Mouse (Mus musculus): Measurements from ENCODE around the gene Gp1bb.

The Gp1bb gene

GRCm38 (mm10) chr16:18630291-18630690 lies 8.1 kb upstream of the Gp1bb start:
- in situ Hi-C loops (cut with MboI; ENCODE audit: low pct_unique_long_range_greater_than_20kb in 1 of 2, low sequenced_read_pairs in 2 of 2, unreplicated experiment in 1 of 2) = no loop called here

GRCm38 (mm10) chr16:18629390-18630231 lies 7.4 kb upstream of the Gp1bb start, which contains the start of gene Sept5:
Gene Sept5, minus strand, starts transcription at chr16:18629954.
- in situ Hi-C loops (cut with MboI; ENCODE audit: low pct_unique_long_range_greater_than_20kb in 1 of 2, low sequenced_read_pairs in 2 of 2, unreplicated experiment in 1 of 2) = no loop called here

- in situ Hi-C loops (cut with MboI; ENCODE audit: low pct_unique_long_range_greater_than_20kb in 1 of 2, low sequenced_read_pairs in 2 of 2, unreplicated experiment in 1 of 2) = no loop called here
These were observed 6.7 kb upstream of the Gp1bb start for GRCm38 (mm10) chr16:18628948-18629340.

DNA sequence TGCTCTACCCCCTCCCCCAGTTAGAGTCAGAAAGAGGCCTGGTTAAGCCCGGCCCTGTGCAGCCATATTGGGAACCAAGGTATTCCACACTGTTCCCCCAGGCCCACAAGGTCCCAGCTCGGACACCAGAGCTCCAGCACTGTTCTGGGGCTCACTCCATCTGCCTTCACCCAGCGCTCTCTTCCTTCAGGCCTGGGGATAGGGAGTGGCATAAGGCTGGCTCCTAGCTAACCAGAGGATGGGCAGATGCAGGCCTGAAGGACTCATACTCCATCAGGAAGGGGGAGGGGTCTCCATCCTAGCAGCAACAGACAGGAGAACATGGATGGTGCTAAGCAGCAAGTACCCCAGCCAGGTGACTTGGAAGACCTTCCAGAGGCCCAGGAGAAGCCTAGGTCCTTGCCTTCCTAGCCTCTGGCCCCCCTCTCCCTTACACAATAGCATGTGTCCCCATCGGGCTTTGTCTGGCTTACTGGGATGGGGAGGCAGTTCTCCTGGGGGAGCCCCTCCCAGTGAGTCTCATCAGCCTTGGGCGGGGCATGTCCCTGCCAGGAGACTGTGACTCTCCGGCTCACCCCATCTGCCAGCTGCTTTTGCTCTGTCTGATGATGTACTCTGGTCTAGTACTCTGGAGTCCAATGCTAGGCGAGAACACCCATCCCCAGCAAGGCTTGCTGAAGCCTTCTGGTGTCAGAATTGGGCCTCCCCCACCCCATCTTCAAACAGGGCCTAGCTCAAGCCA lies 6.2 kb upstream of the Gp1bb start:
- in situ Hi-C loops (cut with MboI; ENCODE audit: low pct_unique_long_range_greater_than_20kb in 1 of 2, low sequenced_read_pairs in 2 of 2, unreplicated experiment in 1 of 2) = no loop called here

GRCm38 (mm10) chr16:18627163-18627562 lies 5.0 kb upstream of the Gp1bb start:
- in situ Hi-C loops (cut with MboI; ENCODE audit: low pct_unique_long_range_greater_than_20kb in 1 of 2, low sequenced_read_pairs in 2 of 2, unreplicated experiment in 1 of 2) = no loop called here

DNA sequence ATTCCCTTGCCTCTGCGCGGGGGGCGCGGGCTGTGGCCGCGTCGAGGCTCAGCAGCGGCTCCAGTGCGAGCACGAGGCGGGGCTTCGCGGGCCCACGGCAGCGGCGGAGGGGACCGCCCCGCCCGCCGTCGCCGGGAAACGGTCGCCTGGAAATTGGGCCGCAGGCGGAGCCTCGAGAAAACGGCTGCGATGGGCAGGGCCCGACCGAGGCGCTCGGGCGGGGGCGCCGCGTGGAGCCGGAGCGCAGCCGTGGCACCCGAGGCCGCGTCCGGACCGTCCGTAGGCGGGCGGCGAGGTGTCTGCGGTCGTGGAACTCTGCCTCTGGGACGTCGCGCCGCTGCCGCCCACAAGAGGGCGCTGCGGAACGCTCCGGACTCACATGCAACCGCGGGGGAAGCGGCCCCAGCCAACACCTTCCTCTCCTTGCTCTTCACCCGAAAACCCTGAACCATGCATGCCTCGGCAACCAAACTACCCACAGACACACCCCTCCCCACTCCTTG lies 4.2 kb upstream of the Gp1bb start, which contains the start of gene Gm49601:
TSS of gene Gm49601 (minus strand) at position 52 of the 503 bp plus-strand sequence.
- in situ Hi-C loops (cut with MboI; ENCODE audit: low pct_unique_long_range_greater_than_20kb in 1 of 2, low sequenced_read_pairs in 2 of 2, unreplicated experiment in 1 of 2) = no loop called here

DNA sequence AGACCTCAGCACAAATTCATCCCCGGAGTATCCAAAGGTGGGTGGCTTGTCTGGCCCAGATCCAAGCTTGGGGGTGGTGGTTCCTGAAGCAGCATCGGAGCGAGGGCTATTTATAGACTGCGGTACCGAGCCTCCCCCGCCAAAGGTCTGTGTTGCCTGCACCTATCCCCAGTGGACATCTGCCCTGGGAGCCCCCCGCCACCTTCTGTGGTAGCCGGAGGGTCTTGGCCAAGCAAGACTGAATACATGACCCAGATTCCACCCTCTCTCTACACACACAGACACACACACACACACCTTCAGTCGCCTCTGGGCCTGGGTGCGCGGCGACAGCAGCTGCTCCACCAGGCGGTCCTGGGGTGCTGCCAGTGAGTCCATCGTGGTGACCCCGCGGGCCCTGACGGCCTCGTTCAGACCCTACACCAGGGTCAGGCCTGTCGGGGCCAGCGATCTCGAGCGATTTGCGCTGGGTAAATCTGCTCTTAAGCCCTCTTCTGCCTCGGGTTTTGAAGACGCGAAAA lies 3.6 kb upstream of the Gp1bb start:
- in situ Hi-C loops (cut with MboI; ENCODE audit: low pct_unique_long_range_greater_than_20kb in 1 of 2, low sequenced_read_pairs in 2 of 2, unreplicated experiment in 1 of 2) = no loop called here

DNA sequence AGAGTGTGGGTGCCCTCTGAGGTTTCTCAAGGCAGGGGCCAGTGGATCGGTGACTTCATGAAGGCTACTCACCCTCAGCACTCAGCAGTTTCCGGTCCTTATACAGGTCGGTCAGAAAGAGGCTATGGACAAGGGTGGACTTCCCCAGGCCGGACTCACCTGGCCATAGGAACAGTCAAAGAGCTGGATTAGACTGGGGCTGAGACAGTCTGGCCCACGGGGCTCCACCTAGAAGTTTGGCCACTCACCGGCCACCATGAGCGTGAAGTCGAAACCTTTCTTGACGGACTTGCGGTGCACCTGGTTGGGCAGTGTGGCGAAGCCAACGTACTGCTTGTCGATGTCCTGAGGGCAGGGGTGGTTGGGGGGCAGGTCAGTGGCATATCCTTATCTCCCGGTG lies 2.9 kb upstream of the Gp1bb start:
- in situ Hi-C loops (cut with MboI; ENCODE audit: low pct_unique_long_range_greater_than_20kb in 1 of 2, low sequenced_read_pairs in 2 of 2, unreplicated experiment in 1 of 2) = no loop called here

DNA sequence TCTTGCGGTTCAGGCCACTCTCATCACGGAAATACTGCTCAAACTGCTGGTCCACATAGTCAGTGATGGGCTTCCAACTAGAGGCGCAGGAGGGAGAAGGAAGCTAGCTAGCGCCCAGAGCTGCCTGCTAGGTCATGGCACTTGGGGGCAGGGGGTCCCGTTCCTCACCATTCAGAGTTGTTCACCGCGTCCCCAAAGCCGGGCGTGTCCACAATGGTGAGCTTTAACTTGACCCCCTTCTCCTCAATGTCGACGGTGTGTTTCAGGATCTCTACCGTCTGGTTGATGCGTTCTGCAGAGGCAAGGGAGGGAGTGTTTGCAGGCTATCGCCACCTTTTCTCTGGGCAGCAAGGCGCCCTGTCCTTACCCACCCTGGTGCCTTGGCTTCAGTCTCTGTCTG lies 2.4 kb upstream of the Gp1bb start:
- in situ Hi-C loops (cut with MboI; ENCODE audit: low pct_unique_long_range_greater_than_20kb in 1 of 2, low sequenced_read_pairs in 2 of 2, unreplicated experiment in 1 of 2) = loop anchor here in 1 of 2 experiments (5.0 kb wide), 1 partner anchor 42 kb away; no protein-coding TSS in a partner anchor

DNA sequence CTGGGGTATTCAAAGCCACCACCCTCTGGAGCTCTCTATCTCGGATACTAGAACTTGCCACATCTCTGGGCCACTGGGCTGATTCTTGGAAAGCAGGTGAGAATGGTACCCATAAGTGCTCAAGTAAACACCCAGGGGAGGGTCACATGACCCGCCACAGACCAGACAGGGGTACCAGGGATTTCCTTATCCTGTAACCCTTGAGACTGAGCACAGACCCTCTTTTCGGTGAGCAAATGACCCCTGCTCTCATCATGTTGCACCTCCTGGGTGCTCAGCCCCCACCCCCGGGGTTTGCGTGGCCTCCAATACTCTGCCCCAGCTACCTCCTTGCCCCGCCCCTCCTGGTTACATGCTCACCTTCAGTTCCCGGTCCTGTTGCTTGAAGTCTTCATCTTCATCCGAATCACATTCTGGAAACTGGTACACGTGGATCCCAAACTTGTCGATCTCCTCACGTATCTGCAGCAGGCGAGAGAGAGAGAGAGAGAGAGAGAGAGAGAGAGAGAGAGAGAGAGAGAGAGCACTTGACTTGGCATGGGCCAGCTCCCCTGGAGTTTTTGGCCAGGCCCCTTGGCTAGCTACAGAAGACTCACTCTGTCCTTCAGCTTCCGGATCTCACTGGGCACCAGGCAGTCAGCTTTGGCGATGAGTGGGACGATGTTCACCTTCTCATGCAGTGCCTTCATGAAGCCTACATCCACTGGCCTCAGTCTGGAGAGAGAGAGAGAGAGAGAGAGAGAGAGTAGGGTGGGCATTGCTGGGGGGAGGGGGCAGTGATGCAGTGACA lies 1.7 kb upstream of the Gp1bb start:
- in situ Hi-C loops (cut with MboI; ENCODE audit: low pct_unique_long_range_greater_than_20kb in 1 of 2, low sequenced_read_pairs in 2 of 2, unreplicated experiment in 1 of 2) = loop anchor here in 1 of 2 experiments (5.0 kb wide), 1 partner anchor 42 kb away; no protein-coding TSS in a partner anchor

DNA sequence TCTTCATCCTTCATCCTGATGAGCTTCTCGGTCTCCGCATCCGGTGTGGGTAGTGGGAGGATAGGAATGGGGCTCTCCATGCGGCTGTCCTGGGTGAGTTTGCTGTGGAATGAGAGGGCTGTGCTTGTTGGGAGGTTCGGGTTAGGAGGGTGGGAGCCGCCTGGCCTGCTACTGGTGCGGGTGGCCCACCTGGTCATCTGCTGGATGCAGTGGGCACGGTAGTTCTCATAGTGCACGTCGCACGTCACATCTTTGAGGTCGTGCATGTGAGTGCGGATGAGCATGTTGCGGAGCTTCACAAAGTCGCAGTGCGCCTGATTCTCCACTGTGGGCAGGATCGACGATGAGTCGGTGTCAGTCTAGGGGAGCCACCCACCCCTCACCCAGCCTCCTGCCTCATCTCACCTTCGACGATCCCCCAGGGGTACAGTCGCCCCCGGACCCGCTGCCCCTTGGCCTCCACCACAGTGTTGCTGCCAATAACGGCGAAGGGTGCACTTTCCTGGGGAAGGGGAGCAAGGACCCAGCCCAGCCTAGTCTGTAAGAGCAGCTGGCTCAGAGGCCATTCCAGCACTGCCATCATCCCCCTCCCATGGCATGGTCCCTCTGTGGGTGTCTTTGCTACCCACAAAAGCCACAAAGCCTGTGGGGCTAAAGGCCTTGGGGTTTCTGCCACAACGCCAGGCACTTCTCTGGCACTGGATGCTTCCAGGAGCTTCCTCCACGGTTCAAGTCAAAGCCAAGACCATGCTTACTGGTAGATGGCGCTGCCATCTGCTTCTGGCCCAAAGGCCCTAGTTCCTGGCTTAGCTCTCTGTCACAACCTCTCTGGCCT lies 930 bp upstream of the Gp1bb start:
- in situ Hi-C loops (cut with MboI; ENCODE audit: low pct_unique_long_range_greater_than_20kb in 1 of 2, low sequenced_read_pairs in 2 of 2, unreplicated experiment in 1 of 2) = loop anchor here in 1 of 2 experiments (5.0 kb wide), 1 partner anchor 41 kb away; no protein-coding TSS in a partner anchor

DNA sequence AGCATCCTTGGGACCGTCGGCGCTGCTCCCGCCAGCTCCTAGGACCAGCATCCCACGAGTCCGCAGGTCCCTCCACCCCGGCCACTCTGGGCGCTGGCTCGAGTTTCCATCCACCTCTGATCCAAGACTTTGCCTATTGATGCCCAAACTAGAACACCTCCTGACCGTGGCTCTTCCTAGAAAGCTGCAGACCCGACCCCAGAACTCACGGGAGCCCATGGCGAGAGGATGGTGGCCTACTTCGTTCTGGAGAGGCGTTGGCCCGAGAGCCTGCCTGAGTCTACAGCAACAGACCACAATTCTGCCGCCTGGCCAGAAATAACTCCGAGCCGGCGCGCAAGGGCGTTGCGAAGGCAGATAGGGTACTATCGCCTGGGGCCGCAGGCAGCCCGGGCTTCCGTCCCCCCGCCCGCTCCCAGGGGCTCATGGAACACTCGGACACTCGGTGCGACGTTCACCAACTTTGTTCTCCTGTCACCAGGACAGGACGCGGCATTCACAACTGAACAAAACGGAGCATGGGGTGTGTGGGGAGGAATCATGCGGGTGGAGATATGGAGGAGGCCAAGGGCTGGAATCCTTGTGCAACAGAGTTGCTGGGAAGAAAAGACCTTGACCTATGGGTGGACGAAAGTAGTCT lies 721 bp downstream of the Gp1bb start:
- in situ Hi-C loops (cut with MboI; ENCODE audit: low pct_unique_long_range_greater_than_20kb in 1 of 2, low sequenced_read_pairs in 2 of 2, unreplicated experiment in 1 of 2) = loop anchor here in 1 of 2 experiments (5.0 kb wide), 1 partner anchor 39 kb away; no protein-coding TSS in a partner anchor

DNA sequence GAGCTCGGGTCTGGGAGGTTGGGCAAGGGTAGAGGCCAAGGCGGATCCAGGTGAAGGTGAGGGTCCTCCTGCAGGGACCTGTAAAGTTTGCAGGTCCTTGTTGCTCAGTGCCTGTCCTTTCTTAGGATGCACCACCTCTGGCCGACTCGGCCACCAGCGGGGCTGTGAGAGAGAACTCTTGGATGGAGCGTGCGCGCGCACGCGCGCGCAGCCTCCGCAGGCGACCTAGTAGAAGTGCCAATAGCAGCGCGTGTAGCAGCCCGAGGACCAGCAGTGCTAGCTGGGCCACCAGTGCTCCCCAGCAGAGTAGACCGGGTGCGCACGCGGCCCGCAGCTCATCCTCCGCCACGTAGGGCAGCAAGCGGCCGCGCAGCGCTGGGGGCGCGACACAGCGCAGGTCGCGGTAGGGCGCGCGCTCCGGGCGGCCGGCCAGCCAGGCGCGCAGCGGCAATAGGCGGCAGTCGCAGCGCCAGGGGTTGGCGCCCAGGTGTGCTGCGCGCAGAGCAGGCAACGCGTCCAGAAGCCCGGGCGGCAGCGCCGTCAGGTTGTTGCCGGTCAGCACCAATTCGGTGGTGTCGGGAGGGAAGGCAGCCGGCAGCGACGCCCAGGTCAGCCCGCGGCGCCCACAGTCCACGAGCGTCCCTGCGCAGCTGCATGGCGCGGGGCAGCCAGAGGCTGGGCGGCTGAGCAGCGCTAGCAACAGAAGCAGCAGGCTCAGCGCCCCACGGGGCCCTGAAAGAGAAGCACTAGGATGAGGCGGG lies 1.4 kb downstream of the Gp1bb start:
- in situ Hi-C loops (cut with MboI; ENCODE audit: low pct_unique_long_range_greater_than_20kb in 1 of 2, low sequenced_read_pairs in 2 of 2, unreplicated experiment in 1 of 2) = loop anchor here in 1 of 2 experiments (5.0 kb wide), 1 partner anchor 38 kb away; no protein-coding TSS in a partner anchor

- in situ Hi-C loops (cut with MboI; ENCODE audit: low pct_unique_long_range_greater_than_20kb in 1 of 2, low sequenced_read_pairs in 2 of 2, unreplicated experiment in 1 of 2) = loop anchor here in 1 of 2 experiments (5.0 kb wide), 1 partner anchor 38 kb away; no protein-coding TSS in a partner anchor
These were observed 2.0 kb downstream of the Gp1bb start for GRCm38 (mm10) chr16:18620201-18620600.

DNA sequence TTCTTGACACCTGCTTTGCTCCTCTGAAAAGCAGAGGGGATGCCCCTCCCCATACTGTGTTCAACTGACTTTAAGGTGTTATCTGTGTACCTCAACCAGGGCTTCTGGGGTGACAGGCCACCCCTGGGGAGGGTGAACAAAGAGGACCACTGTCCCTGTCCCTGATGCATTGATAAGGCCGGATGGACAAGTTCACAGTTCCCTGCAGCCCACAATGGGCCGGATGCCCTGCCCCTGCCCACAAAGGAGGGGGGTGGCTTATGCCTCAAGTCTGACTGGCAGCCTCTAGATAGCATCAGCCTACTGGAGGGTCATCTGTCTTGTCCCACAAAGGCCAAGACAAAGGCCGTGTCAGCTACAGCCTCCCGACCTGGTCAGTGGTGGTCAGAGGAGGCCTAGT lies 3.1 kb downstream of the Gp1bb start:
- in situ Hi-C loops (cut with MboI; ENCODE audit: low pct_unique_long_range_greater_than_20kb in 1 of 2, low sequenced_read_pairs in 2 of 2, unreplicated experiment in 1 of 2) = loop anchor here in 1 of 2 experiments (10.0 kb wide), 1 partner anchor 164 kb away; no protein-coding TSS in a partner anchor

DNA sequence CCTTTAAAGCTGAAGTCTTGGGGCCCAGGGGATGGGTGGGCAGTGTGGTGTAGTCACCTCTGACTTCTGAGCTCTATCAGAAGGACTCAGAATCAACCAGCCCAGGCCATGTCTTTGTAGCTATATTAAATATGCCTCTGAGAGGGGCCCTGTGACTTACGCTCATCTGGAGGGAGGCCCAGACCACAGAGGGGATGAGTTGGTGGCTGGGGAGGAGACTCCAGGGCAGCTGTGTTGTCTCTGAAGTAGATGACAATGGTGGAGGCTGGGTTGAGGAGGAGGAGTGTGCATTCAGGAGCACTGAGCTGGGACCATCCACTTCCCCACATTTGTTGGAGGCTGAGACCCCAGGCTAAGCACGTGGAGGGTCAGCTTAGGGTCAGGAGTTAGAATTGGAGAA lies 3.9 kb downstream of the Gp1bb start:
- in situ Hi-C loops (cut with MboI; ENCODE audit: low pct_unique_long_range_greater_than_20kb in 1 of 2, low sequenced_read_pairs in 2 of 2, unreplicated experiment in 1 of 2) = loop anchor here in 1 of 2 experiments (10.0 kb wide), 1 partner anchor 163 kb away; no protein-coding TSS in a partner anchor
